ENCODE assay signal across 9 mouse cellular contexts in genomic region chr5:25081545-25081944, GRCm38 (mm10). TPM values are rescaled to one million over a fixed set of nuclear protein-coding genes. Genes with fewer than 3 reads are reported as not detected.
DNase-seq lines count a peak whose midpoint lies in the region; ATAC-seq and TF ChIP-seq lines count a peak whose summit lies in the region.
"Had no signal": no experiment of that assay in that cellular context is flagged by ENCODE, and none has a peak within 500 bp of the region (broad histone marks: within the 10 kb centered on the region; RNA-seq: fewer than 3 reads in every experiment).

No protein-coding gene starts in this region.

- no peak for TF ChIP-seq CTCF in CH12.LX (conservative IDR thresholded peaks at IDR 0.05 in 1 of 2, IDR thresholded peaks at IDR 0.05 in 1 of 2; ENCODE audit: low read depth in 2 of 2, low read length in 2 of 2)

- no peaks in the 10 kb centered on the region for H3K9me3 ChIP-seq in CH12.LX (replicated peaks; ENCODE audit: low read length)
- H3K9me3 ChIP-seq in midbrain, embryonic 14.5 days (ENCODE audit: control insufficient read depth, low read length), result no peaks in the 10 kb centered on the region

- H3K27me3 ChIP-seq in CH12.LX (replicated peaks), result no peaks in the 10 kb centered on the region
- H3K27me3 ChIP-seq in midbrain, embryonic 14.5 days (ENCODE audit: control insufficient read depth, insufficient read depth, low read length), result no peaks in the 10 kb centered on the region

- TF ChIP-seq POLR2A in CH12.LX (IDR thresholded peaks at IDR 0.05; ENCODE audit: low read depth, low read length), result peak; percentile 74

- peak; percentile 44 for TF ChIP-seq EP300 in CH12.LX (IDR thresholded peaks at IDR 0.05; ENCODE audit: low read length)

- DNase-seq in B cell, adult 2 months, result peak; percentile 82 to 83
- DNase-seq in CH12.LX (ENCODE audit: extremely low read depth), result peak; percentile 90
- DNase-seq in layer of hippocampus, adult 8-10 months (ENCODE audit: low spot score in 2 of 2), result peak; percentile 80
- peak; percentile 57 to 69 for DNase-seq in right cerebral cortex, postnatal 10 days (ENCODE audit: low spot score in 2 of 2)
- no peak for DNase-seq in midbrain, embryonic 14.5 days
- no peak for DNase-seq in adrenal gland, postnatal 25 days
- no peak for DNase-seq in retina, postnatal 1 day
- no peak for DNase-seq in embryo, embryonic 10 days (ENCODE audit: low spot score)

- in situ Hi-C loops in CH12.LX (cut with MboI; ENCODE audit: low pct_ligation_motif_present, low pct_unique_long_range_greater_than_20kb, low sequenced_read_pairs), result no loop called here

- TF ChIP-seq RAD21 in CH12.LX (IDR thresholded peaks at IDR 0.05; ENCODE audit: low read depth, low read length), result no peak; the same call in 1 of the 2 replicates

- dilution Hi-C loops in CH12.LX (cut with MboI; ENCODE audit: extremely low pct_ligation_motif_present, extremely low pct_unique_long_range_greater_than_20kb, low sequenced_read_pairs), result no loop called here

- H3K4me1 ChIP-seq in CH12.LX (ENCODE audit: control insufficient read depth in 1 of 2, insufficient read depth in 2 of 2), result peaks cover 24 to 39% of the 10 kb centered on the region in 2 experiments
- H3K4me1 ChIP-seq in midbrain, embryonic 14.5 days (ENCODE audit: control insufficient read depth, insufficient read depth, low read length), result no peaks in the 10 kb centered on the region

- WGBS in midbrain, embryonic 14.5 days, result 76% methylated on average over 16 of the region's 16 CpGs

- peak overlapping the region in 1 of 3 experiments; percentile 39 for H3K4me3 ChIP-seq in CH12.LX (replicated peaks in 1 of 3; ENCODE audit: low read depth in 2 of 3, low read length in 2 of 3, poor library complexity in 1 of 3)
- no peak overlapping the region for H3K4me3 ChIP-seq in midbrain, embryonic 14.5 days (replicated peaks; ENCODE audit: low read depth, low read length)
- H3K4me3 ChIP-seq: myocyte had no signal

- ATAC-seq in midbrain, embryonic 14.5 days (ENCODE audit: low FRiP score, low TSS enrichment), result no peak

- no peaks in the 10 kb centered on the region for H3K79me2 ChIP-seq in CH12.LX (replicated peaks; ENCODE audit: control insufficient read depth, extremely low read depth, insufficient read depth, poor library complexity, severe bottlenecking)

- H3K36me3 ChIP-seq in CH12.LX (replicated peaks in 1 of 2; ENCODE audit: control insufficient read depth in 1 of 2, insufficient read depth in 1 of 2, low read length in 1 of 2), result peaks cover 0 to 5% of the 10 kb centered on the region in 2 experiments
- no peaks in the 10 kb centered on the region for H3K36me3 ChIP-seq in midbrain, embryonic 14.5 days (ENCODE audit: control insufficient read depth, insufficient read depth, low read length)

- peak overlapping the region; percentile 5; the same call in 1 of the 2 replicates for H3K9ac ChIP-seq in CH12.LX (ENCODE audit: insufficient read depth, low read depth)
- H3K9ac ChIP-seq in midbrain, embryonic 14.5 days (replicated peaks; ENCODE audit: low read length), result no peak overlapping the region

- H3K27ac ChIP-seq in CH12.LX (ENCODE audit: insufficient read depth, low read depth), result no peak overlapping the region
- H3K27ac ChIP-seq in midbrain, embryonic 14.5 days (replicated peaks; ENCODE audit: low read depth, low read length), result no peak overlapping the region

- peak overlapping the region; percentile 65; the same call in 1 of the 2 replicates for H3K4me2 ChIP-seq in CH12.LX (ENCODE audit: insufficient read depth, low read depth, poor library complexity, severe bottlenecking)
- no peak overlapping the region for H3K4me2 ChIP-seq in midbrain, embryonic 14.5 days (ENCODE audit: low read length)

TF ChIP-seq in CH12.LX, 34 proteins besides CTCF, POLR2A, EP300 and RAD21:
- TF ChIP-seq NRF1 (IDR thresholded peaks at IDR 0.05; ENCODE audit: low read depth, low read length) (peak; percentile 80), TBP (conservative IDR thresholded peaks at IDR 0.05; ENCODE audit: low read depth, low read length) (peak; percentile 58; the same call in 1 of the 2 replicates), CHD1 (IDR thresholded peaks at IDR 0.05; ENCODE audit: low read depth, low read length) (no peak), E2F4 (IDR thresholded peaks at IDR 0.05; ENCODE audit: insufficient replicate concordance, low read depth, low read length) (no peak), IRF4 (IDR thresholded peaks at IDR 0.05; ENCODE audit: low read depth, low read length) (0 out of 2 replicates have a peak, but pooled peaks have one; percentile 22), NELFE (IDR thresholded peaks at IDR 0.05; ENCODE audit: low read depth, low read length) (peak; percentile 77), MAZ (IDR thresholded peaks at IDR 0.05; ENCODE audit: low read depth, low read length) (no peak), ELF1 (IDR thresholded peaks at IDR 0.05; ENCODE audit: low read depth, low read length) (peak; percentile 64), BHLHE40 (IDR thresholded peaks at IDR 0.05; ENCODE audit: low read depth, low read length) (peak; percentile 80), MAX (IDR thresholded peaks at IDR 0.05; ENCODE audit: low read length) (peak; percentile 83), GABPA (IDR thresholded peaks at IDR 0.05; ENCODE audit: insufficient replicate concordance, low read depth, low read length) (no peak), PAX5 (IDR thresholded peaks at IDR 0.05; ENCODE audit: low read length) (no peak), MYC (IDR thresholded peaks at IDR 0.05; ENCODE audit: low read depth, low read length) (peak; percentile 85), TCF12 (IDR thresholded peaks at IDR 0.05; ENCODE audit: low read depth, low read length) (peak; percentile 49; the same call in 1 of the 2 replicates), KAT2A (IDR thresholded peaks at IDR 0.05; ENCODE audit: insufficient replicate concordance, low read length) (no peak), SIN3A (IDR thresholded peaks at IDR 0.05; ENCODE audit: low read length) (0 out of 2 replicates have a peak, but pooled peaks have one; percentile 30), MXI1 (IDR thresholded peaks at IDR 0.05; ENCODE audit: low read depth, low read length) (peak; percentile 59; the same call in 1 of the 2 replicates), SMC3 (IDR thresholded peaks at IDR 0.05; ENCODE audit: low read depth, low read length) (no peak; the same call in 1 of the 2 replicates), CHD2 (IDR thresholded peaks at IDR 0.05; ENCODE audit: low read length) (no peak), ZNF384 (IDR thresholded peaks at IDR 0.05; ENCODE audit: low read depth, low read length) (no peak)

RNA-seq across cellular contexts. Expression of gene Prkag2, which starts 18.9 kb away (rescaled TPM):
- total RNA-seq in CH12.LX (2012; rRNA removed), result 4.6 and 5.9 TPM in 2 replicates
- total RNA-seq in CH12.LX (2014; rRNA removed), result 8.8 and 10.0 TPM in 2 replicates
- polyA plus RNA-seq in CH12.LX (2012; ENCODE audit: insufficient read length, low read depth), result 21.2 and 21.6 TPM in 2 replicates
- total RNA-seq in layer of hippocampus, adult 8-10 months (2022), result 100 to 1,000 TPM; 143 to 198 (median 175) TPM
- polyA plus RNA-seq in midbrain, embryonic 14.5 days (2014; fragmentation: Nextera tagmentation; extraction: Ambion mirVana), result 97.6 and 103 TPM in 2 replicates
- total RNA-seq in adrenal gland, postnatal 25 days (2021), result 32.5 and 34.8 TPM in 2 replicates

Comparison
In these comparisons a context has a peak if more than half of its experiments do, and no peak if none do; other contexts are left out.
1. DNase-seq: peak in B cell, adult 2 months (2 of 2), CH12.LX (single experiment), layer of hippocampus, adult 8-10 months (2 of 2) and right cerebral cortex, postnatal 10 days (2 of 2); none in midbrain, embryonic 14.5 days (single experiment), adrenal gland, postnatal 25 days (single experiment), retina, postnatal 1 day (single experiment) and embryo, embryonic 10 days (single experiment).